Mouse (Mus musculus) C2C12 (cell line): ENCODE measurements around the gene Cbarp. TPM values are rescaled to one million over a fixed set of nuclear protein-coding genes. Genes with fewer than 3 reads are reported as not detected.

Experiments
- H3K27me3 ChIP-seq: one replicate; pipeline ENCODE4 v1.6.1; 2011; ENCODE audit not compliant: control insufficient read depth, insufficient read depth, insufficient read length
- H3K36me3 ChIP-seq: one replicate; pipeline ENCODE4 v1.6.1; 2011; ENCODE audit not compliant: control insufficient read depth, insufficient read depth
- H3K4me3 ChIP-seq: one replicate; pipeline ENCODE4 v1.5.1; 2011; ENCODE audit warnings: mild to moderate bottlenecking, control low read depth; ENCODE audit not compliant: poor library complexity, insufficient read depth, severe bottlenecking
- H3K79me2 ChIP-seq: one replicate; pipeline ENCODE4 v1.6.1; 2011; ENCODE audit not compliant: control insufficient read depth, insufficient read depth
- H3K79me3 ChIP-seq: one replicate; pipeline ENCODE4 v1.6.1; 2011; ENCODE audit warnings: low read depth, control low read depth
- H3ac ChIP-seq: one replicate; pipeline ENCODE3; 2011; ENCODE audit warnings: low read depth; ENCODE audit not compliant: control insufficient read depth, insufficient read length
- CEBPB ChIP-seq: IDR thresholded peaks from one replicate; pipeline ENCODE4 v1.6.1; 2011; ENCODE audit warnings: low read depth, mild to moderate bottlenecking, control low read depth, moderate library complexity
- CTCF ChIP-seq: IDR thresholded peaks from one replicate; pipeline ENCODE4 v1.5.1; 2011; ENCODE audit not compliant: control insufficient read depth, insufficient read depth, insufficient read length
- FOSL1 ChIP-seq: IDR thresholded peaks from one replicate; pipeline ENCODE4 v1.8.0; 2011; ENCODE audit warnings: mild to moderate bottlenecking, low read length; ENCODE audit not compliant: poor library complexity, insufficient read depth, severe bottlenecking
- MAX ChIP-seq: IDR thresholded peaks from one replicate; pipeline ENCODE4 v1.6.1; 2011; ENCODE audit warnings: mild to moderate bottlenecking, control low read depth
- MYOD1 ChIP-seq: IDR thresholded peaks from one replicate; pipeline ENCODE4 v1.6.1; 2011; ENCODE audit warnings: low read depth; ENCODE audit not compliant: control insufficient read depth, insufficient read length
- MYOG ChIP-seq: IDR thresholded peaks from one replicate; pipeline ENCODE4 v1.6.1; 2011; ENCODE audit not compliant: control insufficient read depth, insufficient read length; ENCODE audit errors: extremely low read depth
- USF1 ChIP-seq: IDR thresholded peaks from one replicate; pipeline ENCODE4 v1.6.1; 2011; ENCODE audit warnings: low read depth, mild to moderate bottlenecking, control low read depth, moderate library complexity
- polyA plus RNA-seq: library from polyadenylated mRNA; unstranded; fragments of >200 nt; fragmentation: generic; extraction: Trizol; gene quantifications from one replicate; pipeline ENCODE4 v1.2.1, GENCODE M21; 2012; ENCODE audit warnings: missing spikeins

The Cbarp gene
- polyA plus RNA-seq, 1 experiment = 12.1 TPM

GRCm38 (mm10) chr10:80139975-80140665 lies 515 bp downstream of the Cbarp start:
- H3K4me3 ChIP-seq = no peak overlapping the region
- peaks cover 19% of the 10 kb centered on the region for H3K36me3 ChIP-seq
- peaks cover 23% of the 10 kb centered on the region for H3K79me3 ChIP-seq
- H3ac ChIP-seq = no peak overlapping the region
- TF ChIP-seq MYOG (no peak), MAX (no peak), USF1 (no peak), FOSL1 (no peak), CTCF (no peak), CEBPB (no peak), MYOD1 (no peak)
- H3K27me3 ChIP-seq = no peaks in the 10 kb centered on the region
- H3K79me2 ChIP-seq = peaks cover 30% of the 10 kb centered on the region

- Histone ChIP-seq H3ac (peak overlapping the region; percentile 1), H3K79me3 (peaks cover 19% of the 10 kb centered on the region), H3K27me3 (no peaks in the 10 kb centered on the region), H3K4me3 (peak overlapping the region; percentile 37), H3K79me2 (peaks cover 23% of the 10 kb centered on the region), H3K36me3 (peaks cover 12% of the 10 kb centered on the region)
- TF ChIP-seq MYOD1 (no peak), MYOG (no peak), FOSL1 (no peak), USF1 (no peak), CEBPB (no peak), MAX (no peak), CTCF (no peak)
Measured at GRCm38 (mm10) chr10:80139439-80139775, 1.2 kb downstream of the Cbarp start.

GRCm38 (mm10) chr10:80138553-80139438 lies 1.8 kb downstream of the Cbarp start, which contains the start of gene Atp5d:
Atp5d (plus strand) TSS chr10:80138632.
- Histone ChIP-seq H3ac (peak within 1 kb of the TSS; percentile 88), H3K79me3 (peaks cover 15% of the 10 kb centered on the region), H3K79me2 (peaks cover 17% of the 10 kb centered on the region), H3K36me3 (peaks cover 6% of the 10 kb centered on the region), H3K27me3 (no peaks in the 10 kb centered on the region), H3K4me3 (peak within 1 kb of the TSS; percentile 37)
- TF ChIP-seq USF1 (peak; percentile 70), MYOD1 (no peak)

- peaks cover 7% of the 10 kb centered on the region for H3K79me3 ChIP-seq
- peak overlapping the region; percentile 88 for H3ac ChIP-seq
- TF ChIP-seq CTCF (no peak), MYOD1 (no peak), USF1 (no peak), MYOG (no peak), CEBPB (no peak), FOSL1 (no peak), MAX (no peak)
- peak overlapping the region; percentile 37 for H3K4me3 ChIP-seq
- peaks cover 8% of the 10 kb centered on the region for H3K79me2 ChIP-seq
- H3K36me3 ChIP-seq = no peaks in the 10 kb centered on the region
- no peaks in the 10 kb centered on the region for H3K27me3 ChIP-seq
Measured at GRCm38 (mm10) chr10:80137626-80138552, 2.7 kb downstream of the Cbarp start.

- Histone ChIP-seq H3K79me2 (peaks cover under 1% of the 10 kb centered on the region), H3K79me3 (no peaks in the 10 kb centered on the region), H3K36me3 (peaks cover 6% of the 10 kb centered on the region), H3ac (no peak overlapping the region), H3K27me3 (no peaks in the 10 kb centered on the region), H3K4me3 (no peak overlapping the region)
- TF ChIP-seq FOSL1 (no peak), MYOG (no peak), MAX (no peak), MYOD1 (no peak), USF1 (no peak), CTCF (no peak), CEBPB (no peak)
Measured at GRCm38 (mm10) chr10:80136952-80137625, 3.5 kb downstream of the Cbarp start.
